Mouse (Mus musculus) MEL (cell line): ENCODE results near the gene Samd3. TPM values are rescaled to one million over a fixed set of nuclear protein-coding genes. Genes with fewer than 3 reads are reported as not detected.

Experiments used
- DNase-seq: peaks from one replicate; pipeline ENCODE4 v3.0.0; 2011; ENCODE audit warnings: low read depth, low spot score
- H3K27ac ChIP-seq: 2 replicates; pipeline ENCODE4 v1.5.1; 2012; ENCODE audit warnings: low read depth, mild to moderate bottlenecking, control low read depth, low read length, moderate library complexity; ENCODE audit not compliant: control insufficient read depth
- H3K27me3 ChIP-seq, 2 experiments: fragments of 150-350 bp in 1 of 2; sonication (generic) in 1 of 2; 2 replicates each; pipeline ENCODE4 v1.6.1; 2012; ENCODE audit warnings: low read length in 2 of 2, mild to moderate bottlenecking in 2 of 2, improper control_type of control experiment in 1 of 2, moderate library complexity in 1 of 2; ENCODE audit not compliant: insufficient read depth in 2 of 2, control insufficient read depth in 1 of 2
- H3K36me3 ChIP-seq, 2 experiments: 2 replicates each; pipeline ENCODE4 v1.6.1; 2012 to 2014; ENCODE audit warnings: low read length in 2 of 2, improper control_type of control experiment in 1 of 2, inconsistent platforms in 1 of 2, mild to moderate bottlenecking in 1 of 2; ENCODE audit not compliant: insufficient read depth in 2 of 2, control insufficient read depth in 1 of 2
- H3K4me1 ChIP-seq, 2 experiments: fragments of 150-350 bp in 1 of 2; sonication (generic) in 1 of 2; 2 replicates each; pipeline ENCODE4 v1.6.1; 2012; ENCODE audit warnings: low read length in 2 of 2, improper control_type of control experiment in 1 of 2, mild to moderate bottlenecking in 1 of 2; ENCODE audit not compliant: insufficient read depth in 2 of 2, control insufficient read depth in 1 of 2
- H3K4me3 ChIP-seq, 2 experiments: fragments of 150-350 bp in 1 of 2; sonication (generic) in 1 of 2; 2 replicates each; pipeline ENCODE4 v1.5.1; 2012; ENCODE audit warnings: low read depth in 2 of 2, low read length in 2 of 2, mild to moderate bottlenecking in 2 of 2, moderate library complexity in 2 of 2, control low read depth in 1 of 2, improper control_type of control experiment in 1 of 2; ENCODE audit not compliant: control insufficient read depth in 1 of 2, insufficient read depth in 1 of 2
- H3K79me2 ChIP-seq: 2 replicates; pipeline ENCODE4 v1.6.1; 2012; ENCODE audit warnings: mild to moderate bottlenecking, low read length, moderate library complexity; ENCODE audit not compliant: control insufficient read depth, poor library complexity, insufficient read depth
- H3K9ac ChIP-seq: 2 replicates; pipeline ENCODE4 v1.6.1; 2012; ENCODE audit warnings: low read depth, mild to moderate bottlenecking, control low read depth, low read length, moderate library complexity; ENCODE audit not compliant: control insufficient read depth, poor library complexity, severe bottlenecking
- H3K9me3 ChIP-seq: fragments of 150-350 bp; sonication (generic); replicated peaks from 2 replicates; pipeline ENCODE4 v1.6.1; 2012; ENCODE audit warnings: mild to moderate bottlenecking, low read length, improper control_type of control experiment, moderate library complexity; ENCODE audit not compliant: insufficient read depth
- BHLHE40 ChIP-seq: IDR thresholded peaks from 2 replicates; pipeline ENCODE4 v1.6.1; 2012; ENCODE audit warnings: low read depth, mild to moderate bottlenecking, inconsistent platforms, low read length, improper control_type of control experiment, borderline replicate concordance
- CHD2 ChIP-seq: IDR thresholded peaks from 2 replicates; pipeline ENCODE4 v1.6.1; 2011; ENCODE audit warnings: low read length, improper control_type of control experiment
- ELF1 ChIP-seq: IDR thresholded peaks from 2 replicates; pipeline ENCODE4 v1.6.1; 2014; ENCODE audit warnings: low read depth, mild to moderate bottlenecking, inconsistent platforms, low read length, improper control_type of control experiment, moderate library complexity
- EP300 ChIP-seq, 2 experiments: IDR thresholded peaks; 2 replicates each; pipeline ENCODE4 v1.6.1; 2011; ENCODE audit warnings: improper control_type of control experiment in 2 of 2, low read length in 2 of 2, low read depth in 1 of 2, mild to moderate bottlenecking in 1 of 2
- ETS1 ChIP-seq: IDR thresholded peaks from 2 replicates; pipeline ENCODE4 v1.6.1; 2012; ENCODE audit warnings: low read depth, mild to moderate bottlenecking, inconsistent platforms, low read length, improper control_type of control experiment, moderate library complexity
- KAT2A ChIP-seq: conservative IDR thresholded peaks from 2 replicates; pipeline ENCODE4 v1.6.1; 2012; ENCODE audit warnings: low read depth, low read length, improper control_type of control experiment, inconsistent platforms
- MAFK ChIP-seq: IDR thresholded peaks from 2 replicates; pipeline ENCODE4 v1.6.1; 2011; ENCODE audit warnings: low read depth, mild to moderate bottlenecking, low read length, improper control_type of control experiment, borderline replicate concordance
- POLR2A ChIP-seq, 2 experiments: IDR thresholded peaks; 2 replicates each; pipeline ENCODE4 v1.6.1; 2011 to 2012; ENCODE audit warnings: low read length in 2 of 2, mild to moderate bottlenecking in 2 of 2, control low read depth in 1 of 2, improper control_type of control experiment in 1 of 2, low read depth in 1 of 2, moderate library complexity in 1 of 2; ENCODE audit not compliant: control insufficient read depth in 1 of 2, insufficient read depth in 1 of 2, poor library complexity in 1 of 2
- POLR2AphosphoS2 ChIP-seq: IDR thresholded peaks from 2 replicates; pipeline ENCODE4 v1.6.1; 2011; ENCODE audit warnings: low read length, improper control_type of control experiment
- SIN3A ChIP-seq: IDR thresholded peaks from 2 replicates; pipeline ENCODE4 v1.6.1; 2012; ENCODE audit warnings: low read length, improper control_type of control experiment, inconsistent platforms
- TBP ChIP-seq: IDR thresholded peaks from 2 replicates; pipeline ENCODE4 v1.8.0; 2011; ENCODE audit warnings: low read depth, low read length, improper control_type of control experiment
- TCF12 ChIP-seq: IDR thresholded peaks from 2 replicates; pipeline ENCODE4 v1.6.1; 2014; ENCODE audit warnings: low read depth, mild to moderate bottlenecking, inconsistent platforms, low read length, improper control_type of control experiment, moderate library complexity
- UBTF ChIP-seq: IDR thresholded peaks from 2 replicates; pipeline ENCODE4 v1.6.1; 2012; ENCODE audit warnings: low read depth, mild to moderate bottlenecking, inconsistent platforms, low read length, improper control_type of control experiment, moderate library complexity, borderline replicate concordance; ENCODE audit not compliant: insufficient read depth
- USF1 ChIP-seq: IDR thresholded peaks from 2 replicates; pipeline ENCODE4 v1.6.1; 2014; ENCODE audit warnings: low read depth, mild to moderate bottlenecking, inconsistent platforms, low read length, improper control_type of control experiment, moderate library complexity
- USF2 ChIP-seq, 2 experiments: IDR thresholded peaks; 2 replicates each; pipeline ENCODE4 v1.6.1; 2011 to 2012; ENCODE audit warnings: improper control_type of control experiment in 2 of 2, low read length in 2 of 2, borderline replicate concordance in 1 of 2, inconsistent platforms in 1 of 2, low read depth in 1 of 2, mild to moderate bottlenecking in 1 of 2; ENCODE audit not compliant: insufficient read depth in 1 of 2
- ZNF384 ChIP-seq: IDR thresholded peaks from 2 replicates; pipeline ENCODE4 v1.6.1; 2012; ENCODE audit warnings: low read depth, mild to moderate bottlenecking, inconsistent platforms, low read length, improper control_type of control experiment
- polyA plus RNA-seq, 2 experiments: library from polyadenylated mRNA; stranded (reverse) in 1 of 2; unstranded in 1 of 2; fragments of >175 nt in 1 of 2; fragments of >200 nt in 1 of 2; gene quantifications; 2 replicates each; pipeline versions ENCODE4 v1.2.1 to v1.2.4; 2012; ENCODE audit warnings: low replicate concordance in 2 of 2, low read depth in 1 of 2; ENCODE audit not compliant: insufficient read length in 2 of 2, insufficient read depth in 1 of 2, missing spikeins in 1 of 2
- total RNA-seq: library from RNA; depleted of rRNA; stranded (reverse); fragments of 300-350 nt; gene quantifications from 2 replicates; pipeline ENCODE4 v1.2.3, GENCODE M21; 2012

Samd3 gene
- total and polyA plus RNA-seq, 3 experiments = not detected

DNA sequence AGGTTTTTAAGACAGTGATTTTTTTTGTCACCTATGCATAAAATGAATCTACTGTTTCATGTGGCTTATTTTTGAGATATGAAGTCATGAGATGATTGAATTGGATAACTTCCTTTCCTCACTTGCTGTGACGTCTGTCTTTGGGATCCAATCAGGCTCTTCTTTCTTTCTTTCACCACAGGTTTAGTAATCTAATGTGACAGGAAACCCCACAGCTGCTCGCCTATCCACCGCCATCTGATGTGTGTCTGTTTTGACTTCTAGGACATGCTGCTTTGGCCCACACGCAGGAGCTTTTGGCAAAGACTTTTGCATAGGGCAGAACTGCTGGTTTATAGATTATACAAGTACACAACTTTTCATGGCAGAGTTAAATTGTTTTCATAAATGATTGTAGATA, 30.4 kb downstream of the Samd3 start:
- Histone ChIP-seq H3K4me1 (no peaks in the 10 kb centered on the region), H3K27me3 (no peaks in the 10 kb centered on the region), H3K36me3 (no peaks in the 10 kb centered on the region), H3K79me2 (no peaks in the 10 kb centered on the region), H3K4me3 (no peak overlapping the region), H3K9ac (no peak overlapping the region), H3K9me3 (no peaks in the 10 kb centered on the region), H3K27ac (no peak overlapping the region)
- TF ChIP-seq EP300 (IDR thresholded peaks at IDR 0.05; ENCODE audit: low read depth in 1 of 2, low read length in 2 of 2) (no peak), KAT2A (no peak), BHLHE40 (no peak), SIN3A (no peak), TBP (no peak), ETS1 (no peak), POLR2AphosphoS2 (no peak)
- DNase-seq = no peak

GRCm38 (mm10) chr10:26263744-26264459, 34.4 kb downstream of the Samd3 start:
- DNase-seq = no peak
- TF ChIP-seq CHD2 (no peak), TCF12 (no peak), ELF1 (no peak), ETS1 (no peak), BHLHE40 (no peak), UBTF (no peak), USF2 (IDR thresholded peaks at IDR 0.05; ENCODE audit: borderline replicate concordance in 1 of 2, insufficient read depth in 1 of 2, low read depth in 1 of 2, low read length in 2 of 2) (no peak), USF1 (no peak), POLR2A (IDR thresholded peaks at IDR 0.05; ENCODE audit: control insufficient read depth in 1 of 2, insufficient read depth in 1 of 2, low read depth in 1 of 2, low read length in 2 of 2, poor library complexity in 1 of 2) (no peak), ZNF384 (no peak), MAFK (no peak)
- TF ChIP-seq, all 39 proteins: peak for 0
- no peaks in the 10 kb centered on the region for H3K9me3 ChIP-seq
- no peak overlapping the region for H3K9ac ChIP-seq
- H3K27me3 ChIP-seq = no peaks in the 10 kb centered on the region
- H3K79me2 ChIP-seq = no peaks in the 10 kb centered on the region
- H3K4me1 ChIP-seq = no peaks in the 10 kb centered on the region
- H3K27ac ChIP-seq = no peak overlapping the region
- H3K36me3 ChIP-seq = no peaks in the 10 kb centered on the region
- no peak overlapping the region for H3K4me3 ChIP-seq
